In genomic region chr1:164159781-164160180, GRCm38 (mm10) we compare ENCODE assay signal across 16 mouse cellular contexts. TPM values are rescaled to one million over a fixed set of nuclear protein-coding genes. Genes with fewer than 3 reads are reported as not detected.
"Had no signal": no experiment of that assay in that cellular context is flagged by ENCODE, and none has a peak within 500 bp of the region (broad histone marks: within the 10 kb centered on the region; RNA-seq: fewer than 3 reads in every experiment).

No protein-coding gene starts in this region.

- H3K4me2 ChIP-seq: limb, embryonic 13.5 days; liver, embryonic 11.5 days; liver, embryonic 15.5 days; lung, embryonic 14.5 days; midbrain, embryonic 13.5 days had no signal

- ATAC-seq: midbrain, embryonic 13.5 days had no signal

- H3K4me3 ChIP-seq: layer of hippocampus, adult 2 months; limb, embryonic 13.5 days; liver, embryonic 15.5 days; midbrain, embryonic 13.5 days had no signal

- H3K36me3 ChIP-seq: limb, embryonic 13.5 days; liver, embryonic 15.5 days; midbrain, embryonic 13.5 days had no signal

- H3K9ac ChIP-seq: limb, embryonic 13.5 days; liver, embryonic 15.5 days; lung, embryonic 14.5 days; midbrain, embryonic 13.5 days had no signal

- H3K9me3 ChIP-seq: limb, embryonic 13.5 days; liver, embryonic 15.5 days; midbrain, embryonic 13.5 days had no signal

- H3K4me1 ChIP-seq: limb, embryonic 13.5 days; liver, embryonic 15.5 days; midbrain, embryonic 13.5 days had no signal

- H3K27me3 ChIP-seq: limb, embryonic 13.5 days; liver, embryonic 15.5 days; midbrain, embryonic 13.5 days had no signal

- DNase-seq: kidney, postnatal 10 days; kidney, postnatal 4 days; left cerebral cortex, postnatal 4 days; lung, embryonic 14.5 days; lung, postnatal 14 days; right cerebral cortex, postnatal 14 days; thymus, postnatal 36 days had no signal

- H3K27ac ChIP-seq: layer of hippocampus, adult 2 months; limb, embryonic 13.5 days; liver, embryonic 15.5 days; macrophage; midbrain, embryonic 13.5 days had no signal

RNA-seq across cellular contexts. Expression of gene Selp, which starts 44.7 kb away (rescaled TPM):
- total RNA-seq: layer of hippocampus, adult 2 months; left cerebral cortex, postnatal 10 days; midbrain, postnatal 0 days had no signal
- polyA plus RNA-seq: limb, embryonic 13.5 days; lung, embryonic 14.5 days; midbrain, postnatal 0 days; neural tube, embryonic 14.5 days had no signal
